Mouse (Mus musculus): ENCODE results near the gene Arid3c. TPM values are rescaled to one million over a fixed set of nuclear protein-coding genes. Genes with fewer than 3 reads are reported as not detected.
"Not testable (repeated sequence)": the region's sequence is repeated elsewhere in the genome, so short reads cannot be mapped to it uniquely, and the experiment has no call there.

The Arid3c gene
- polyA plus RNA-seq, 1 experiment from 2014 or later, result 0.32 TPM

- not testable (repeated sequence) for H3K36me3 ChIP-seq; H3K27ac ChIP-seq; ATAC-seq; H3K4me3 ChIP-seq (replicated peaks); H3K9ac ChIP-seq (replicated peaks); H3K4me1 ChIP-seq (replicated peaks); H3K27me3 ChIP-seq; H3K9me3 ChIP-seq
- H3K4me2 ChIP-seq (replicated peaks), result peak within 1 kb of the TSS; percentile 32
- WGBS, result 85% methylated on average over 10 of the region's 10 CpGs
Observed at GRCm38 (mm10) chr4:41699783-41700182, 31.2 kb downstream of the Arid3c start, which contains the start of gene Il11ra1. Gene Il11ra1 (plus strand): TSS chr4:41699989.

GRCm38 (mm10) chr4:41698421-41699016 is 32.4 kb downstream of the Arid3c start:
- not testable (repeated sequence) for H3K4me3 ChIP-seq (replicated peaks); H3K9me3 ChIP-seq; H3K27ac ChIP-seq; H3K4me1 ChIP-seq (replicated peaks); H3K27me3 ChIP-seq; ATAC-seq; H3K9ac ChIP-seq (replicated peaks); H3K36me3 ChIP-seq
- WGBS, result 9% methylated on average over 14 of the region's 32 CpGs
- peak overlapping the region; percentile 32 for H3K4me2 ChIP-seq (replicated peaks)

DNA sequence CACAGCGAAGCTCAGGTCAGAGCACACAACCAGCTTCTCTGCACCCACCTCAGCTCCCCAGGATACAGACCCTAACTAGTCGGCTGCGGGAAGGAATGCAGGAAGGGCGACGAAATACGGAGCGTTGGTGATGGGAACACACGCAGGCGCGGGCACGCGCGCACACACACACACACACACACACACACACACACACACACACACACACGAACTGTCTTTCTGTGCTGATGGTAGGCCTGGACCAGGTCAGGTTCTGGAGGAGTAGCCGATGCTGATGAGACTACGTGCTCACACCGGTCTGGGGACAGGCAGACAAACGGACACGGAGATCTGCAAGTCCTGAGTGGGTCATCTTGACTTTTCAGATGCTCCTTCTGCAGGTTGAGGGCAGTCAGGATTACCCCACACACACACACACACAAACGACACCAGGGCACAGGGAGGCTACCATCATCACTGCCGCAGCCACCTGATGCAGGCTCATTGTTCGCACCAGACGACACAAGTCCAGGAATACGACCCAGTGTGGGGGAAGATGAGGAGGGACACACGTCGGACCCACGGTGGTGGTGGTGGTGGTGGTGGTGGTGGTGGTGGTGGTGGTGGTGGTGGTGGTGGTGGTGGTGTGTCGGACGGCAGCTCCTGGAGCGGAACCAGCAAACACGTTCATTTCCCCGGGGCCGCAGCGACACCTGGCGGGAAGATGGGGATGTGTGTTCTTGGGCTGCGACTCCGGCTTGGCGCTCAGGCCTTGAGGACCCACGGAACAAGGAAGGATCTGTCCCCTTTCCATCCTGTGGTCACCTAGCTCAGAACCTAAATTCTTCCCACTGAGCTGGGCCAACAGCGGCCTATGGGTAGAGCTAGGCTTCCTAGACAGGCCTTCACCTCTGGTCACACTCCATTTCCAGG is 33.8 kb downstream of the Arid3c start, which contains the start of gene Cntfr:
TSS of gene Cntfr (minus strand) at position 160 of the 912 bp plus-strand sequence.
- H3K27me3 ChIP-seq; H3K9me3 ChIP-seq; H3K36me3 ChIP-seq; H3K4me1 ChIP-seq (replicated peaks); H3K9ac ChIP-seq (replicated peaks); ATAC-seq; H3K27ac ChIP-seq: not testable (repeated sequence)
- H3K4me3 ChIP-seq (replicated peaks), result peak within 1 kb of the TSS; percentile 25; the same call in 1 of the 2 replicates
- peak within 1 kb of the TSS; percentile 46 for H3K4me2 ChIP-seq (replicated peaks)
- WGBS, result 10% methylated on average over 35 of the region's 40 CpGs

- H3K9ac ChIP-seq (replicated peaks); H3K27me3 ChIP-seq; H3K36me3 ChIP-seq; H3K4me1 ChIP-seq (replicated peaks); H3K4me2 ChIP-seq (replicated peaks); H3K4me3 ChIP-seq (replicated peaks); ATAC-seq; H3K9me3 ChIP-seq; H3K27ac ChIP-seq: not testable (repeated sequence)
- 7% methylated on average over 14 of the region's 15 CpGs for WGBS
Observed at GRCm38 (mm10) chr4:41696452-41696851, 34.5 kb downstream of the Arid3c start.

- WGBS, result 2% methylated on average over 21 of the region's 38 CpGs
- Histone ChIP-seq H3K4me3 (replicated peaks) (peak overlapping the region; percentile 25), H3K4me2 (replicated peaks) (peak overlapping the region; percentile 46)
- not testable (repeated sequence) for H3K9me3 ChIP-seq; H3K36me3 ChIP-seq; ATAC-seq; H3K27me3 ChIP-seq; H3K4me1 ChIP-seq (replicated peaks); H3K9ac ChIP-seq (replicated peaks); H3K27ac ChIP-seq
Observed at GRCm38 (mm10) chr4:41695800-41696199, 35.1 kb downstream of the Arid3c start.

GRCm38 (mm10) chr4:41693511-41693910 is 37.4 kb downstream of the Arid3c start:
- ATAC-seq, H3K36me3 ChIP-seq, H3K27me3 ChIP-seq, H3K27ac ChIP-seq, H3K9me3 ChIP-seq: not testable (repeated sequence)
- peak overlapping the region; percentile 19 for H3K4me3 ChIP-seq (replicated peaks)
- 1% methylated on average over 4 of the region's 4 CpGs for WGBS
- peak overlapping the region; percentile 49 for H3K4me2 ChIP-seq (replicated peaks)
- 0 out of 2 replicates have a peak overlapping the region, but pooled peaks have one; percentile 36 for H3K9ac ChIP-seq (replicated peaks)
- peaks cover 17% of the 10 kb centered on the region for H3K4me1 ChIP-seq (replicated peaks)

- not testable (repeated sequence) for H3K9ac ChIP-seq (replicated peaks); H3K27ac ChIP-seq; H3K4me2 ChIP-seq (replicated peaks); H3K9me3 ChIP-seq; H3K27me3 ChIP-seq; H3K4me3 ChIP-seq (replicated peaks); H3K36me3 ChIP-seq; ATAC-seq
- no CpG with 5 or more reads among the region's 4 CpGs for WGBS
- H3K4me1 ChIP-seq (replicated peaks), result peaks cover 25% of the 10 kb centered on the region
Observed at GRCm38 (mm10) chr4:41690014-41690413, 40.9 kb downstream of the Arid3c start.

DNA sequence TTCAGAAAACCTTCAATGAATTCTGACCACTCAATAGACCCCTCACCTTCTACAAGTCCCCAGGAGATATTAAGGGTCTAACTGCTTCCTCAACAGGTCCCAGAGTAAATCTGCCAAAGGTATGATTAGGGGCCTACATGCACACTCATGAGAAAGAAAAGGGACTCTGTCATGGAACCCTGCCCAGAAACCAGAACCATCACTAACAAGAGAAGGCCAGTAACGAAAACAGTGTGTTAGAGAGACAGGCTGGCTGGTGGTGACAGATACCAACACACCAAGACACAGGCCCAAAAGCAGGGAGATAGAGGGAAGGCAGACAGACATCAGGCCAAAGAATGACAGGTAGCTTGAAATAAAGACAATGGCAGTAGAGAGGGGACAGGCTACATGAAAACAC is 42.4 kb downstream of the Arid3c start:
- WGBS, result 46% methylated on average over 1 of the region's 1 CpGs
- not testable (repeated sequence) for H3K36me3 ChIP-seq; H3K4me3 ChIP-seq (replicated peaks); H3K4me2 ChIP-seq (replicated peaks); H3K9ac ChIP-seq (replicated peaks); H3K27me3 ChIP-seq; H3K9me3 ChIP-seq; ATAC-seq
- peaks cover 31% of the 10 kb centered on the region for H3K4me1 ChIP-seq (replicated peaks)
- H3K27ac ChIP-seq, result peak overlapping the region; percentile 30; the same call in 1 of the 2 replicates

- H3K4me2 ChIP-seq (replicated peaks); H3K27me3 ChIP-seq; H3K4me3 ChIP-seq (replicated peaks); H3K9me3 ChIP-seq; H3K9ac ChIP-seq (replicated peaks); H3K36me3 ChIP-seq: not testable (repeated sequence)
- peaks cover 42% of the 10 kb centered on the region for H3K4me1 ChIP-seq (replicated peaks)
- peak; percentile 27 for ATAC-seq
- WGBS, result 6% methylated on average over 10 of the region's 10 CpGs
- peak overlapping the region; percentile 60 for H3K27ac ChIP-seq
Observed at GRCm38 (mm10) chr4:41685882-41686492, 45.0 kb downstream of the Arid3c start.

DNA sequence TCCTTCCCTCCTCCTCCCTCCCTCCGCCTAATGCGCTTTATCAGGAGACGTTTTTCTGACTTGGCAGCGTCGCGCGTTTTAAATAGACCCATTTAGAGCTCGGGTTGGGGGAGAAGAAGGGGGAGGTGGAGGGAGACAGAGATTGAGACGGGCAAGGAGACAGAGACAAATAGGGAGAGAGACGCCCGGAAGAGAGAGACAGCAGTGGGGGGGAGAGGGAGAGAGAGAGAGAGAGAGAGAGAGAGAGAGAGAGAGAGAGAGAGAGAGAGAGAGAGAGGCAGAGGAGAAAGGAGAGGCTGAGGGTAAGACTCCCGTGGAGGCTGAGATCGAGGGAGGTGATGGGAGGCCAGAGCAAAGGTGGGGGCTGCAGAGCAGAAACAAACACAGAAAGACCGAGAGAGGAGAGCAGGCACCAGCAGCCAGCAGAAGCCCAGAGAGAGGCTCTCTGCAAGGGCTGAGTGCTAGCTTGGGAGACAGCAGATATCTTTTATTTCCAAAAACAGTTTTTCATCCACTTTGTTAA is 46.0 kb downstream of the Arid3c start:
- not testable (repeated sequence) for H3K4me3 ChIP-seq (replicated peaks); H3K36me3 ChIP-seq; H3K27me3 ChIP-seq; H3K9me3 ChIP-seq; ATAC-seq; H3K9ac ChIP-seq (replicated peaks)
- H3K4me2 ChIP-seq (replicated peaks), result peak overlapping the region; percentile 45; the same call in 1 of the 2 replicates
- H3K4me1 ChIP-seq (replicated peaks), result peaks cover 52% of the 10 kb centered on the region
- H3K27ac ChIP-seq, result peak overlapping the region; percentile 86; the same call in 1 of the 2 replicates
- under 1% methylated on average over 12 of the region's 14 CpGs for WGBS

GRCm38 (mm10) chr4:41684131-41684930 is 46.6 kb downstream of the Arid3c start:
- under 1% methylated on average over 25 of the region's 27 CpGs for WGBS
- Histone ChIP-seq H3K4me1 (replicated peaks) (peaks cover 58% of the 10 kb centered on the region), H3K4me3 (replicated peaks) (peak overlapping the region; percentile 13; the same call in 1 of the 2 replicates)

More at GRCm38 (mm10) chr4:41684131-41684930, 46.6 kb downstream of the Arid3c start:
- H3K9ac ChIP-seq (replicated peaks), result 0 out of 2 replicates have a peak overlapping the region, but pooled peaks have one; percentile 19
- peak overlapping the region; percentile 45 for H3K4me2 ChIP-seq (replicated peaks)
- H3K27me3 ChIP-seq, H3K36me3 ChIP-seq, H3K9me3 ChIP-seq: not testable (repeated sequence)
- H3K27ac ChIP-seq, result peak overlapping the region; percentile 86
- ATAC-seq, result peak; percentile 67

All from midbrain, embryonic 13.5 days (tissue).